Mouse (Mus musculus): Measurements from ENCODE around the gene Egfl7. TPM values are rescaled to one million over a fixed set of nuclear protein-coding genes. Genes with fewer than 3 reads are reported as not detected.

Egfl7 gene
- polyA plus RNA-seq, 1 experiment = 130 TPM

DNA sequence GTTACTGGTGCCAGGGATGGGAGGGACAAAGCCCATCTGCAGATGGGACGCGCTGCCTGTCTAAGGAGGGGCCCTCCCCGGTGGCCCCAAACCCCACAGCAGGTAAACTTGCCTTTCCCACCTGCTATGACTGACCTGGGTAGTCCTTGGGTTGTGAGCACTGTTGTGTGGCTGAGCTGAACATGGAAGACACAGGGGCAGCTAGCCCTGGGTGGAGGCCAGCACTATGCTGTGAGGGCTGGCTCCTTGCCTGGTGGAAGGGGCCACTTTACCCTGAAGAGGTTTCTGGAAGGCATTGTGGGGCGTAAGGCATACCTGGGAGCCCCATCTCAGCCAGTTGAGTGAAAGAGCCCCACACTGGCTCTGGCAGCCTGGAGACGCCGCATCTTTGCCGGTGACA lies 11.1 kb downstream of the Egfl7 start:
- DNase-seq (ENCODE audit: extremely low spot score in 1 of 2, low spot score in 1 of 2) = no peak

DNA sequence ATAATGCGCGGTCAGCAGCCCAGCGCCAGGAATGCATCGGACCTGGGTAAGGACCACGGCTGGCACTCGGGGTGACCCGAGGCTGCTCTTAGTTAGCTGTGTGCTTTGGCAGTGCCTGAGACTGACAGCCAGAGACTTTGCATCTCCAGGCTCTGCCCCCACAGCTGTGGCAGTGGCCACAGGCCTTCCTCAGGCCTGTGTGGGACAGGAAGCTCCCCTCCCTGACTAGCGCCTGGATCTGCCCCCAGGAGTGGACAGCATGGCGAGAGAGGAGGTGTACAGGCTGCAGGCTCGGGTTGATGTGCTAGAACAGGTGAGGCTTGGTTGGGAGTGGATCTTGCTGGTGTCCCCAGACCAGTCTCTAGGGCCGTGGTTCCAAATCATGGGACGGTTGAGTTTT lies 11.6 kb downstream of the Egfl7 start:
- no peak for DNase-seq (ENCODE audit: extremely low spot score in 1 of 2, low spot score in 1 of 2)

DNA sequence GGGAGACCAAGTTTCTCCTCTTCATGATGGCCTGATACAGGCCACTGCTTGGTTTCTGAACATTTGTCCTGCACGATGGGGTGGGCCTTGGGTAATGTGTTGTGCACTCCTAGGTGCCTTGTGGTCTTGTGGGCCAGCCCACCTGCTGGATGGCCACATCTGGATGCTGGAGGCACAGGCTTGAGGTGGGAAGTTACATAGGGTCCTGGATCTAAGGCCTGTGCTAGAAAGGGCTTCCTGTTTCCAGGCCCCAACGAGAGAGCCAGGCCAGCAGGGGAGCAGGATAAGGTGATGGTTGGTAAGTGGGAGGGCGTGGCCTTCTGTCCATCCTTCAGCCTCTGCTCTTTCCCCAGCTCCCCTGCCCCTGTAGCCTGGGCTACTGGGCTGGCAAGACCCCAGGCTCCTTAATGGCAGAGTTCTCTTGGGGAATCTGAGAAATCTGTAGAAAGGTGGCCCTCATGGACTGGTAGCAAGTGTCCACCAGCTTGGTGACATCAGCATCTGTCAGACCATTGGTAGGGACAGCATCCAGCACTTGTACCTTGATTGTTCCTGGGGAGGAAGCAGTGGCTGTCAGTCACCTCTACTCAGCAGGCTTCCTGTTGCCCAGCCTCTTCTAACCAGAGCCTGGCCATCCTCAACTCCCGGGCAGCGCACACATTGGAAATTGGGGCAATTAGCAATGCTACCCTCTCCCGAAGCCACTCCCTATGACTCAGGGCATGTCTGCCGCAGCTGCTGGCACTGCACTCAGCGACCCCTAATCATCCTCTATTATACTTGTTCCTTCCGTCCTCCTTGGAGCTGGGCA lies 13.6 kb downstream of the Egfl7 start:
- no peak for DNase-seq (ENCODE audit: extremely low spot score in 1 of 2, low spot score in 1 of 2)

DNA sequence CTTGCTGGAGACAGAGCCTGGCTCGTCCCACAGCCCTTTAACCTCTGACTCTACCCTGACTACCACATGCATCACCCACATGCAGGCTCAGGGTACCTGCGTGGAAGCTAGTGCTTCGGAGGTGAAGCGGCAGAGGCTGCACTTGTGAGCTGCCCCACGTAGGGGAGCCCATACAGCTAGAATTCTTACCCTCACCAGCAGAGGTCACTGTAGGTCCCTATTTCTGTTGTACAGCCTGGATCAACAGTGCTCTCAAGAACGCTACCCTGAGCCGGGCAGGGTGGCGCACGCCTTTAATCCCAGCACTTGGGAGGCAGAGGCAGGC lies 14.2 kb downstream of the Egfl7 start:
- DNase-seq (ENCODE audit: extremely low spot score in 1 of 2, low spot score in 1 of 2) = peak in 1 of 2 experiments; percentile 64

DNA sequence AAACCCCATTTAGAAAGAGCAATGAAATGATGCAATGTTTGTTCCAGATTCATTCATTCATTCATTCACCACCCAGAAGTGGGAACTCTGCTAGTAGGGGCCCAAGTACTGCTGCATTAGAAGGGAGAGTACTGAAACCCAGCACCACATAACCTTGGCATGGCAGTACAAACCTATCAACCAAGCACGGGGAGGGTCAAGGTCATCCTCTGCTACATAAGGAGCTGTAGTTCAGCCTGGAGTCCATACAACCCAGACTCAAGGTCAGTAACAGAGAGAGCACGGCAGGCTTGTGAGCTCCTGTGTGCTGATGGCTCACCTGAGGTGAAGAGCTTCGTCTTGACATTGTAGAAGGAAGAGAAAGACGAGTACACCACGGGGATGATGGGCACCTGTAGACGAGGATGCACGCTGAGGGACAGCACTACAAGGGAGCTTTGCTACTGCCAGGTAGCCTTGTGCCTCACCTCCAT lies 14.7 kb downstream of the Egfl7 start:
- DNase-seq (ENCODE audit: extremely low spot score in 1 of 2, low spot score in 1 of 2) = no peak

DNA sequence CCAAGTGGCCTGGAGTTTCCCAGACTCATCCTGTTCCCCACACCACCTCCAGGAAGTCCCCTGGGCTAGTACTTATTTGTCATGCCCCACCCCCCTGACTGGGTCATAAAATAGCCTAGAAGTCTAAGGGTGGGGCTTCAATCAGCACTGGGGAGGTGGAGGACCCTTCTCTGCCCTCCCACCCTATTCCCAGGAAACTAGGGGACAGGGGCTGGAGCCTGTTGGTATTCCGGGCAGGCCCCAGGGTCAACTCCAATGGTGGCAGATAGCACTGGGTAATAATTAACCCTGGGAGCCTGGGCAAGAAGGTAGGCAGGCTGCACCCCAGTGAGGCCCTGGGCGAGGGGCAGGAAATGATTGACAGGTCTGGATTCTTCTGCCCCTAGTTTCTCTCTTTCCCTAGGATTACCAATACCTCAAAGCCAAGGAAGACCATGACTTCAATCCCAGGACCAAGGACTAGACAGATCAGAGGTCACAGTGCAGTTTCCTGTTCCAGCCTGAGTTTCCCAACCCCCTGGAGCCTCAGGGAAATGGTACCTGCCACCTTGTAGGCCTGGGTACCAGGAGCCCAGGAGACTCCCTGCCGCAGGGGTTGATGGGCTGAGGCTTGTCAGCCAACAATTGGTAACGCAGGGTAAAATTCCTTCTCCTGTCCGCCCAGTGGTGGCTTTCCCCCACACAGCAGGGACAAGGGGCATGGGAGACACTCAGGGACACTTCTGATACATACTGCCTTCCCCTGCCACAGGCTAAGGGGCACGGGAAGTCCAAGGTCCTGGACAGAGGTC lies 15.3 kb downstream of the Egfl7 start:
- no peak for DNase-seq (ENCODE audit: extremely low spot score in 1 of 2, low spot score in 1 of 2)

DNA sequence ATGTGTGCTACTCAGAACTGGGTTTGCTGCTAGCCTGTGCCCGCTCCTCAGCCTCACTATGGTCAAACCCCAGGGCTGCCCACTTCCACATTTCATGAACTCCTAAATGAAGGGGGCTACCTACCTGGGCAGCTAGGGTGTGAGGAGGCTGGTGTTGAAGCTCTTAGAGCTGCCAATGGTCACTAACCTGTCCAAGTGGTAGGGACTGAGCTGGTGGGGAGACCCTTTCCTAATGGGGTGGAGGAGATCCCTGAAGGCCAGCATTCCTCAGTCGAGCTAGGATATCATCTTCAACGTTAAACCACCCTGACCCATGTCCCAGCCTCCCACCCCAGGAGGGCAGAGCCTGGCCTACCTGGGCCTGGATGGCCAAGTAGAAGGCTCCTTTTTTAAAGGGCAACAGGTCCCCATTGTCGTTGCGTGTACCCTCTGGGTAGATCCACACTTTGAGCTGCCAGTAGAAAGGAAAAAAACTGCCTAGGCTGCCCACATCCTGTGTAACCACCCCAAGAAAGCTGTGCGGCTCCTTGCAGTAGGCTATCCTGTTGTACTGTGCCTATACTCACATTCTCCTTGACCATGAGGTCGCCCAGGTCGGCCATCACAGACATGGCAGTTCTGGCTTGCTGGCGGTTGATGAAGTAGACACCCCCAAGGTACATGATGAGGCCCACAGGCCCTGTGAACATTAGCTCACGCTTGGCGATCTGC lies 16.1 kb downstream of the Egfl7 start:
- DNase-seq (ENCODE audit: extremely low spot score in 1 of 2, low spot score in 1 of 2) = no peak

GRCm38 (mm10) chr2:26596898-26597297 lies 17.1 kb downstream of the Egfl7 start:
- no peak for DNase-seq (ENCODE audit: extremely low spot score in 1 of 2, low spot score in 1 of 2)

- no peak for DNase-seq (ENCODE audit: extremely low spot score in 1 of 2, low spot score in 1 of 2)
Measured at GRCm38 (mm10) chr2:26597810-26598209, 18.0 kb downstream of the Egfl7 start.

GRCm38 (mm10) chr2:26598462-26598861 lies 18.6 kb downstream of the Egfl7 start:
- no peak for DNase-seq (ENCODE audit: extremely low spot score in 1 of 2, low spot score in 1 of 2)

DNA sequence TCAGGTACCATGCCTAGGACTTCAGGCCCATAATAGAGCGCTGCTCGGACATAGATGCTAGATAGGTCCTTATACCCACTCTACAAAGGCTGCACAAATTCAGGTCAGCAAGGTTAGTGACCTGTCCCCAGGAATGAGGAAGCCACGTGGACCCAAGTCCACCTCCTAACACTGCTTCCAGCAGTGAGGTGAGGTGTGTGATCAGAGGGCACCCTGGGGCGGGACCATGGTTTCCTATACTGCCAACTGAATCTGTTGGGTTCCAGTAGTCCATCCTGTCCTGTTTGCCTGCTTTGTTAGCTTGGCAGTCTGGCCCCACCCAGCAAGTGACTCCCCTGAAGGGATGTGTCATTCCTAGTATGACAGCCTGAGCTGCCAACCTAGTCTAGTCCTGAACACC lies 20.2 kb downstream of the Egfl7 start:
- DNase-seq (ENCODE audit: extremely low spot score in 1 of 2, low spot score in 1 of 2) = no peak

DNA sequence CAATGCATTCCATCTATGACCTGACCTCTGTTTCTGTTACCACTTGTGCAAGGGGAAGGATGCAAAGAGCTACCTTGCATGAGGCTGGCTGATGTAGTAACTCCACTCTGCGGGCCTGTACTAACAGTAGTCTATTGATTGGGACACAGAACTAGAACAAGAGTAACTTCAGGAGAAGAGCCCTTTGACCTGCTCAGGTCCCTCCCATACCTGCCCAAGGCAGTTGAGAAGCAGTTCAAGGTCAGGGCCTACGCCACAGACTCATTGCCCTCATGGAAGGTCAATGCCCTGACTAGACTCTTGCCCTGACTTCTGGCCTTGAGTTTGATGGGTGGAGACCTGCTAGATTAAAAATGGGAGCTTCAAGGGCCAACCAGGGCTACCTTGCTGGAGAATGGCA lies 20.9 kb downstream of the Egfl7 start:
- no peak for DNase-seq (ENCODE audit: extremely low spot score in 1 of 2, low spot score in 1 of 2)

DNA sequence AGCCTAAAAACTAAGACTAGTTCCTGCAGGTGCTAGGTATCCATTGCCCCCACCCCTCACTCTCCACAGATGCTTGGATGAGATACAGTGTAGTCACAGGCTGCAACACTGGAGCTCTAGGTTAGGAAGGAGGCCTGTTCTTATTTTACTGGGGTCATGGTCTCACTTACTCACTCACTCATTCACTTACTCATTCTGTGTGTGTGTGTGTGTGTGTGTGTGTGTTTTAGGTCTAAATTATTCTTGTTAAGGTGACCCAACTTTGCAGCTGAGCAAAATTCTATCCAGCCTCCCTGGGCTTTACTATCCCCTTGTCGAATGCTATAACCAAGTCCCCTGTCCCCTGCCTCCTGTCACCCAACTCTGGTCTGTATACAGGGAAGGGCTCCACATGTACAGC lies 21.8 kb downstream of the Egfl7 start:
- no peak for DNase-seq (ENCODE audit: extremely low spot score in 1 of 2, low spot score in 1 of 2)

- no peak for DNase-seq (ENCODE audit: extremely low spot score in 1 of 2, low spot score in 1 of 2)
Measured at GRCm38 (mm10) chr2:26602631-26603030, 22.8 kb downstream of the Egfl7 start.

DNA sequence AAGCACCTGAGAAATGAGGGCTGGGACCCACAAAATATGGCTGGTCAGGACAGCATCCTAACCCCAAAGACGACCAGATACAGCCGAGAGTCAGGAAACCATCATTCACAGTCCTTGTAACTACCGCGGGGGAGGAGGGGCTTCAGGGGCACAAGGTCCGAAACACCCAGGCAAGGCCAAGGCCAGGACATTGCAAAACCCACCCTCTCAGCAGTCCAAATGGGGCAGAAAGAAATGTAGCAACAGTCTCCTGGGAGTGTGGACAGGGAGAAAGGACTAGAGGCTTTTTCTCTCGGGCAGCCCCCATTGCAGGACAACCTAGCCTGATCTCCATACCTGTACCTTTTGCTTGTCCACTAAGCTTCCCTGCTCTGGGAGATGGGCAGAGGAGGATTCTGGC lies 23.3 kb downstream of the Egfl7 start:
- no peak for DNase-seq (ENCODE audit: extremely low spot score in 1 of 2, low spot score in 1 of 2)

GRCm38 (mm10) chr2:26603720-26604671 lies 24.2 kb downstream of the Egfl7 start, which contains the start of gene Agpat2:
Agpat2 (minus strand) TSS chr2:26604417.
- peak in 1 of 2 experiments; percentile 13 for DNase-seq (ENCODE audit: extremely low spot score in 1 of 2, low spot score in 1 of 2)

DNA sequence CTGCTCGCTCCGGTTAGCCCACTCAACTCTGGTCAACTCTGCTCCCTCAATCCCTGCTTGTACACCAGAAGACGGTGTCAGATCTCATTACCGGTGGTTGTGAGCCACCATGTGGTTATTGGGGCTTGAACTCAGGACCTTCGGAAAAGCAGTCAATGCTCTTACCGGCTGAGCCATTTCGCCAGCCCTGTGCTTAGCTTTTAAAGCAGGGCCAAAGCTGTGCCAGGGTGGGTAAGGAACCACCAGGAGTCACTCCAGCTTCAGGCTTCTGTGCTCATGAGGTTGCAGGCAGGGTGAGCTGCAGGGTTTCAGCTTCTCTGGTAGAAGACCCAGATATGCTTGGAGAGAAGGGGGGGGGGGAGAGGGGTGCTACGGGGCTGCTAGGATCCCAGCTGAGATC lies 25.5 kb downstream of the Egfl7 start:
- DNase-seq (ENCODE audit: extremely low spot score in 1 of 2, low spot score in 1 of 2) = no peak

GRCm38 (mm10) chr2:26606579-26606978 lies 26.8 kb downstream of the Egfl7 start:
- DNase-seq (ENCODE audit: extremely low spot score in 1 of 2, low spot score in 1 of 2) = no peak

- no peak for DNase-seq (ENCODE audit: extremely low spot score in 1 of 2, low spot score in 1 of 2)
Measured at GRCm38 (mm10) chr2:26607056-26607910, 27.5 kb downstream of the Egfl7 start.
